Mouse (Mus musculus): ENCODE results near the gene Zfp462.

GRCm38 (mm10) chr4:54896017-54896416 lies 48.8 kb upstream of the Zfp462 start:
- no peak for TF ChIP-seq CTCF (IDR thresholded peaks at IDR 0.05; ENCODE audit: low read depth, low read length)
- no peak for TF ChIP-seq POLR2AphosphoS5 (IDR thresholded peaks at IDR 0.05; ENCODE audit: insufficient replicate concordance, low read depth, low read length)
- no peak for TF ChIP-seq GATA1 (IDR thresholded peaks at IDR 0.05; ENCODE audit: borderline replicate concordance, low read length)
- TF ChIP-seq TAL1 (conservative IDR thresholded peaks at IDR 0.05; ENCODE audit: low read depth, low read length): no peak

Measured in G1E (cell line).